Mouse (Mus musculus) MEL (cell line): ENCODE measurements around the gene H3f3b. TPM values are rescaled to one million over a fixed set of nuclear protein-coding genes. Genes with fewer than 3 reads are reported as not detected.

Source experiments
- DNase-seq: peaks from one replicate; pipeline ENCODE4 v3.0.0; 2011; ENCODE audit warnings: low read depth, low spot score
- H3K27ac ChIP-seq: 2 replicates; pipeline ENCODE4 v1.5.1; 2012; ENCODE audit warnings: low read depth, mild to moderate bottlenecking, control low read depth, low read length, moderate library complexity; ENCODE audit not compliant: control insufficient read depth
- H3K27me3 ChIP-seq, 2 experiments: fragments of 150-350 bp in 1 of 2; sonication (generic) in 1 of 2; 2 replicates each; pipeline ENCODE4 v1.6.1; 2012; ENCODE audit warnings: low read length in 2 of 2, mild to moderate bottlenecking in 2 of 2, improper control_type of control experiment in 1 of 2, moderate library complexity in 1 of 2; ENCODE audit not compliant: insufficient read depth in 2 of 2, control insufficient read depth in 1 of 2
- H3K36me3 ChIP-seq, 2 experiments: 2 replicates each; pipeline ENCODE4 v1.6.1; 2012 to 2014; ENCODE audit warnings: low read length in 2 of 2, improper control_type of control experiment in 1 of 2, inconsistent platforms in 1 of 2, mild to moderate bottlenecking in 1 of 2; ENCODE audit not compliant: insufficient read depth in 2 of 2, control insufficient read depth in 1 of 2
- H3K4me1 ChIP-seq, 2 experiments: fragments of 150-350 bp in 1 of 2; sonication (generic) in 1 of 2; 2 replicates each; pipeline ENCODE4 v1.6.1; 2012; ENCODE audit warnings: low read length in 2 of 2, improper control_type of control experiment in 1 of 2, mild to moderate bottlenecking in 1 of 2; ENCODE audit not compliant: insufficient read depth in 2 of 2, control insufficient read depth in 1 of 2
- H3K4me3 ChIP-seq, 2 experiments: fragments of 150-350 bp in 1 of 2; sonication (generic) in 1 of 2; 2 replicates each; pipeline ENCODE4 v1.5.1; 2012; ENCODE audit warnings: low read depth in 2 of 2, low read length in 2 of 2, mild to moderate bottlenecking in 2 of 2, moderate library complexity in 2 of 2, control low read depth in 1 of 2, improper control_type of control experiment in 1 of 2; ENCODE audit not compliant: control insufficient read depth in 1 of 2, insufficient read depth in 1 of 2
- H3K79me2 ChIP-seq: 2 replicates; pipeline ENCODE4 v1.6.1; 2012; ENCODE audit warnings: mild to moderate bottlenecking, low read length, moderate library complexity; ENCODE audit not compliant: control insufficient read depth, poor library complexity, insufficient read depth
- H3K9ac ChIP-seq: 2 replicates; pipeline ENCODE4 v1.6.1; 2012; ENCODE audit warnings: low read depth, mild to moderate bottlenecking, control low read depth, low read length, moderate library complexity; ENCODE audit not compliant: control insufficient read depth, poor library complexity, severe bottlenecking
- H3K9me3 ChIP-seq: fragments of 150-350 bp; sonication (generic); replicated peaks from 2 replicates; pipeline ENCODE4 v1.6.1; 2012; ENCODE audit warnings: mild to moderate bottlenecking, low read length, improper control_type of control experiment, moderate library complexity; ENCODE audit not compliant: insufficient read depth
- BHLHE40 ChIP-seq: IDR thresholded peaks from 2 replicates; pipeline ENCODE4 v1.6.1; 2012; ENCODE audit warnings: low read depth, mild to moderate bottlenecking, inconsistent platforms, low read length, improper control_type of control experiment, borderline replicate concordance
- CHD1 ChIP-seq: IDR thresholded peaks from 2 replicates; pipeline ENCODE4 v1.6.1; 2012; ENCODE audit warnings: low read depth, mild to moderate bottlenecking, inconsistent platforms, low read length, improper control_type of control experiment
- CHD2 ChIP-seq: IDR thresholded peaks from 2 replicates; pipeline ENCODE4 v1.6.1; 2011; ENCODE audit warnings: low read length, improper control_type of control experiment
- MAFK ChIP-seq: IDR thresholded peaks from 2 replicates; pipeline ENCODE4 v1.6.1; 2011; ENCODE audit warnings: low read depth, mild to moderate bottlenecking, low read length, improper control_type of control experiment, borderline replicate concordance
- MAX ChIP-seq: IDR thresholded peaks from 2 replicates; pipeline ENCODE4 v1.6.1; 2011; ENCODE audit warnings: low read length, improper control_type of control experiment
- MYB ChIP-seq: IDR thresholded peaks from 2 replicates; pipeline ENCODE4 v1.6.1; 2011; ENCODE audit warnings: mild to moderate bottlenecking, low read depth, low read length, improper control_type of control experiment
- NRF1 ChIP-seq: IDR thresholded peaks from 2 replicates; pipeline ENCODE4 v1.6.1; 2014; ENCODE audit warnings: low read depth, mild to moderate bottlenecking, inconsistent platforms, low read length, improper control_type of control experiment, moderate library complexity; ENCODE audit not compliant: poor library complexity, insufficient read depth, severe bottlenecking
- POLR2A ChIP-seq, 2 experiments: IDR thresholded peaks; 2 replicates each; pipeline ENCODE4 v1.6.1; 2011 to 2012; ENCODE audit warnings: low read length in 2 of 2, mild to moderate bottlenecking in 2 of 2, control low read depth in 1 of 2, improper control_type of control experiment in 1 of 2, low read depth in 1 of 2, moderate library complexity in 1 of 2; ENCODE audit not compliant: control insufficient read depth in 1 of 2, insufficient read depth in 1 of 2, poor library complexity in 1 of 2
- POLR2AphosphoS2 ChIP-seq: IDR thresholded peaks from 2 replicates; pipeline ENCODE4 v1.6.1; 2011; ENCODE audit warnings: low read length, improper control_type of control experiment
- POLR2AphosphoS5 ChIP-seq: IDR thresholded peaks from 2 replicates; pipeline ENCODE4 v1.6.1; 2012; ENCODE audit warnings: low read depth, borderline replicate concordance, mild to moderate bottlenecking, inconsistent platforms, low read length, moderate library complexity, mixed read lengths
- RAD21 ChIP-seq: IDR thresholded peaks from 2 replicates; pipeline ENCODE4 v1.6.1; 2011; ENCODE audit warnings: mild to moderate bottlenecking, low read depth, low read length, improper control_type of control experiment
- RCOR1 ChIP-seq: IDR thresholded peaks from 2 replicates; pipeline ENCODE4 v1.6.1; 2012; ENCODE audit warnings: low read depth, mild to moderate bottlenecking, inconsistent platforms, low read length, improper control_type of control experiment
- SIN3A ChIP-seq: IDR thresholded peaks from 2 replicates; pipeline ENCODE4 v1.6.1; 2012; ENCODE audit warnings: low read length, improper control_type of control experiment, inconsistent platforms
- SMC3 ChIP-seq: IDR thresholded peaks from 2 replicates; pipeline ENCODE4 v1.6.1; 2011; ENCODE audit warnings: low read depth, low read length, improper control_type of control experiment
- TCF12 ChIP-seq: IDR thresholded peaks from 2 replicates; pipeline ENCODE4 v1.6.1; 2014; ENCODE audit warnings: low read depth, mild to moderate bottlenecking, inconsistent platforms, low read length, improper control_type of control experiment, moderate library complexity
- ZKSCAN1 ChIP-seq: IDR thresholded peaks from 2 replicates; pipeline ENCODE4 v1.6.1; 2012; ENCODE audit warnings: low read depth, mild to moderate bottlenecking, inconsistent platforms, low read length, improper control_type of control experiment, moderate library complexity
- ZMIZ1 ChIP-seq: IDR thresholded peaks from 2 replicates; pipeline ENCODE4 v1.6.1; 2012; ENCODE audit warnings: low read depth, mild to moderate bottlenecking, inconsistent platforms, low read length, improper control_type of control experiment, moderate library complexity
- polyA plus RNA-seq, 2 experiments: library from polyadenylated mRNA; stranded (reverse) in 1 of 2; unstranded in 1 of 2; fragments of >175 nt in 1 of 2; fragments of >200 nt in 1 of 2; gene quantifications; 2 replicates each; pipeline versions ENCODE4 v1.2.1 to v1.2.4; 2012; ENCODE audit warnings: low replicate concordance in 2 of 2, low read depth in 1 of 2; ENCODE audit not compliant: insufficient read length in 2 of 2, insufficient read depth in 1 of 2, missing spikeins in 1 of 2
- total RNA-seq: library from RNA; depleted of rRNA; stranded (reverse); fragments of 300-350 nt; gene quantifications from 2 replicates; pipeline ENCODE4 v1.2.3, GENCODE M21; 2012

Gene H3f3b
- total and polyA plus RNA-seq, 3 experiments = 96.6 to 767 (median 498) TPM

DNA sequence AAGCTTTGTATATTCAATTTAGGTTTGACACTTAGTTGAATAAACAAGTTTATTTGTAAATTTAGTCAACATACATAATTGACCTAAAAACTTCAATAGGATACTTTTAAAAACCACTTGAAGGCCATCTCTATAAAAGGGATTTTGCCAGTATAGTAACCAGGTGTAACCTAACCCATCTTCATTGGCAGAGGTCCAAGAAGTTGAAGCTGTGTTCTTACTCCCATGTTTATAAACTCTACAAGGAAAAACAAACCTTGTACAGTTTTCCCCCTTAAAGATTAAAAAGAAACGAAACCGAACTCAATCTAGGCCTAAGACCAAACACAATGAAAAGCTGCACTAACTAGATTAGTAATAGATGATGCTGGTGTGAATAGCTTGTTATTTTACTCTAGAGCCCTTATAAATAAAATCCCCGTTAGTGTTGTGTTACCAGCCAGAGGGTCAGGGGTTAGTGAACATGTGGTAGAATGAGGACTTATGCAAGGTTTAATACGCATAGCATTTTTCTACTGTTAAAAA is 5.4 kb downstream of the H3f3b start:
- TF ChIP-seq POLR2AphosphoS5 = no peak
- no peak for TF ChIP-seq CHD2
- no peak for TF ChIP-seq SMC3
- TF ChIP-seq RCOR1 = no peak
- no peak for TF ChIP-seq RAD21
- no peak for TF ChIP-seq MAFK
- no peak for TF ChIP-seq TCF12
- no peak for TF ChIP-seq BHLHE40
- TF ChIP-seq CHD1 = no peak
- TF ChIP-seq ZKSCAN1 = no peak
- no peak for TF ChIP-seq SIN3A
- TF ChIP-seq MYB = no peak
- H3K36me3 ChIP-seq = peaks cover 4 to 16% of the 10 kb centered on the region in 2 experiments
- H3K9me3 ChIP-seq = no peaks in the 10 kb centered on the region
- DNase-seq = peak; percentile 58
- peaks cover 14% of the 10 kb centered on the region for H3K79me2 ChIP-seq
- H3K9ac ChIP-seq = peak overlapping the region; percentile 49
- H3K4me3 ChIP-seq = peak overlapping the region in 1 of 2 experiments; percentile 20; a peak in 2 of 4 replicates
- peaks cover 2 to 3% of the 10 kb centered on the region in 2 experiments; a peak in 3 of 4 replicates for H3K4me1 ChIP-seq
- no peak overlapping the region for H3K27ac ChIP-seq
- H3K27me3 ChIP-seq = no peaks in the 10 kb centered on the region

DNA sequence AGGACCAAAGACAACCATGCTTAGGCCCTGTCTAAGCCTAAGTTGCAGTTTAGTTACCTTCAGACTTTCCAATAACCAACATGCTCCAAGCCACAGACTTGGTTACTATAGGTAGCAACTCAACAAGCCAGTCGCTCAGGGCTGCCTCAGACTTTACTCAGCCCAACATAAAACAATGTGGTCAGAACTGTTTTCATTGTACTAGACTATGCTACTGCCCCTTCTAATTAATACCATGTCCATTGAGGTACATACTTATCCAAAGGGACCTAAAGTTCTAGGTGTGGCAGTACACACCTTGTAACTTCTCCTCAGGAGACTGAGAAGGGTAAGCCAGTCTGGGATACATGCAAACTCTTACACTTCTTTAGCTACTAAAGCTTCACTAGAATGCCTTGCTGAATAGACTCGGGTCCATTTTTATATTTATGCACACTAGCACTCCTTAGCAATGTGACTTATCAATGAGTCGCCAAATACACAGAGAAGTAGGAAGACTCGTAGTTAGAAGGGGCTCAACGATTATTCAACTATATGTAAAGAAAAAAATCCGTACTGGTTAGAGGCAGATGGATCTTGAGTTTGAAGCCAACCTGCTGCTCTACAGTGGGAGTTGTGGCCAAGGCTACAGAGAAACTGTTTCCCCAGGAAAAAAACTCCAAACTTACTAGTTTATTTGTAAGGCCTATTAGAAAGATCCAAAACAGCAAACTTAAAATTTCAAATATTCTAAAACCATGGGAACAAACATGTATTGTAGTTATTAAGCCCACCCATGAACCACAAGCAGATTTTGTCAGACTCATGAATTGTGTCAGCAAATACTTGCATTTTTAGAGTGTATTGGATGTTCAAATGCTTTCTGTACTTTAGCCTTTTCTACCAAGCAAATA is 6.2 kb downstream of the H3f3b start:
- DNase-seq = peak; percentile 61
- H3K79me2 ChIP-seq = peaks cover 14% of the 10 kb centered on the region
- peaks cover 4 to 16% of the 10 kb centered on the region in 2 experiments for H3K36me3 ChIP-seq
- TF ChIP-seq POLR2AphosphoS2 = peak; percentile 94; the same call in 1 of the 2 replicates
- TF ChIP-seq CHD2 = 0 out of 2 replicates have a peak, but pooled peaks have one; percentile 12
- no peak for TF ChIP-seq TCF12
- peak; percentile 90 for TF ChIP-seq POLR2AphosphoS5
- no peak for TF ChIP-seq RAD21
- no peak for TF ChIP-seq MAX
- no peak for TF ChIP-seq NRF1
- TF ChIP-seq ZMIZ1 = peak; percentile 22
- peak in 1 of 2 experiments; percentile 72; a peak in 2 of 4 replicates for TF ChIP-seq POLR2A (IDR thresholded peaks at IDR 0.05; ENCODE audit: control insufficient read depth in 1 of 2, insufficient read depth in 1 of 2, low read depth in 1 of 2, low read length in 2 of 2, poor library complexity in 1 of 2)
- H3K9ac ChIP-seq = peak overlapping the region; percentile 32
- no peaks in the 10 kb centered on the region for H3K27me3 ChIP-seq
- 0 out of 2 replicates have a peak overlapping the region, but pooled peaks have one; percentile 12 for H3K27ac ChIP-seq
- no peaks in the 10 kb centered on the region for H3K9me3 ChIP-seq
- peaks cover 2 to 3% of the 10 kb centered on the region in 2 experiments; a peak in 3 of 4 replicates for H3K4me1 ChIP-seq
- no peak overlapping the region for H3K4me3 ChIP-seq
